Mouse (Mus musculus) cortical plate, adult 2 months (tissue): ENCODE data around the gene Lrrc18. TPM values are rescaled to one million over a fixed set of nuclear protein-coding genes. Genes with fewer than 3 reads are reported as not detected.

Source experiments
- H3K27ac ChIP-seq: fragments of 200-500 bp; 2 replicates; pipeline ENCODE4 v1.5.1; 2012; ENCODE audit warnings: low read length, control low read depth, inconsistent platforms; ENCODE audit not compliant: insufficient read depth
- H3K4me1 ChIP-seq: fragments of 200-500 bp; 2 replicates; pipeline ENCODE4 v1.6.1; 2011; ENCODE audit warnings: low read length; ENCODE audit not compliant: control insufficient read depth, insufficient read depth
- H3K4me3 ChIP-seq: fragments of 200-500 bp; 2 replicates; pipeline ENCODE4 v1.5.1; 2011; ENCODE audit warnings: mild to moderate bottlenecking, low read length, control low read depth; ENCODE audit not compliant: insufficient read depth
- CTCF ChIP-seq: fragments of 200-500 bp; IDR thresholded peaks from 2 replicates; pipeline ENCODE4 v1.5.1; 2011; ENCODE audit warnings: mild to moderate bottlenecking, control low read depth, low read length; ENCODE audit not compliant: insufficient read depth; ENCODE audit errors: extremely low read depth
- POLR2A ChIP-seq: fragments of 200-500 bp; IDR thresholded peaks from 2 replicates; pipeline ENCODE4 v1.6.1; 2011; ENCODE audit warnings: mild to moderate bottlenecking, low read length, control low read depth; ENCODE audit not compliant: insufficient read depth; ENCODE audit errors: extremely low read depth
- polyA plus RNA-seq: library from polyadenylated mRNA; depleted of rRNA; stranded (reverse); fragments of >200 nt; gene quantifications from 2 replicates; pipeline ENCODE4 v1.2.3, GENCODE M21; 2012; rRNA removed

Gene Lrrc18
- polyA plus RNA-seq, 1 experiment, result 0.56 TPM

DNA sequence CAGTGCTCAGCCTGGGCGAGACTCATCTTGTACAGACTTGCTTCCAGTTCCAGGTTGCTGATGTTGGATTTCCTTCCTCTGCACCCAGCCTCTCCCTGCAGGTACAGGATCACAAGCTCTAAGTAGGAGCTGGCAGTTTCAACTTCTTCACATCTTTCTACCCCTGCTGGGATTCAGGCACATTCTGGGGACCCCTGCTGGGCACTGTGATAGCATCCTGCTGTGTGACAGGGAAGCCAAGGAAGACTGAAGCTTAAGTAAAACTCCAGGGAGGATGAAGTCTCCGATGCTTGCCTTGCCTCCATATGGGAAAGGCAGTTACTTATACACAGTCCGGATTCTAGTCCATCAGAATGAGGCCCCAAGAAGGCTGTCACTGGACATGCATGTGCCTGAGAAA lies 45.6 kb downstream of the Lrrc18 start:
- no peak overlapping the region for H3K4me3 ChIP-seq
- H3K27ac ChIP-seq, result no peak overlapping the region
- no peak for TF ChIP-seq CTCF
- no peak for TF ChIP-seq POLR2A
- no peaks in the 10 kb centered on the region for H3K4me1 ChIP-seq

DNA sequence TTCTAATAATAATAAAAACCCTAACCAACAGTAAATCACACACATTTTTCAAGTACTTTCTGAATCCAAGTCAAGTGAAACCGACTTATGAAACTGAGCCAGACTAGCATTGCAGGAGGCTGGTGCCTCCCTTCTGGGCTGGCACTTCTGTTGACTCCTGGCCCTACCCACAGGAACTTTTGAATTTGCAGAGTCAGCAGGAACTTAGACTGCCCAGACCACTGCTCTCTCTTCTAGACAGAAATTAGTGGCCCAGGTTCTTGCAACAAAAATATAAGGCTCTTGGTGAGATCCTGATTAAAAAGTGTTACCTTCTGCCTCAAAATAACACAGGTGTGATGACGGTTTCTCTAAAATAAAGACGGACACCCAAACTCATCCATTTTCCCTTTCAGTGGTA lies 54.0 kb downstream of the Lrrc18 start:
- Histone ChIP-seq H3K4me3 (no peak overlapping the region), H3K27ac (no peak overlapping the region), H3K4me1 (no peaks in the 10 kb centered on the region)
- TF ChIP-seq CTCF (no peak), POLR2A (no peak)

- H3K4me3 ChIP-seq, result no peak overlapping the region
- H3K4me1 ChIP-seq, result no peaks in the 10 kb centered on the region
- TF ChIP-seq CTCF (no peak), POLR2A (no peak)
- H3K27ac ChIP-seq, result no peak overlapping the region
Observed at GRCm38 (mm10) chr14:33053441-33053840, 62.3 kb downstream of the Lrrc18 start.

- H3K4me1 ChIP-seq, result no peaks in the 10 kb centered on the region
- no peak for TF ChIP-seq POLR2A
- H3K27ac ChIP-seq, result no peak overlapping the region
- no peak overlapping the region for H3K4me3 ChIP-seq
Observed at GRCm38 (mm10) chr14:33058881-33059660, 67.9 kb downstream of the Lrrc18 start.

DNA sequence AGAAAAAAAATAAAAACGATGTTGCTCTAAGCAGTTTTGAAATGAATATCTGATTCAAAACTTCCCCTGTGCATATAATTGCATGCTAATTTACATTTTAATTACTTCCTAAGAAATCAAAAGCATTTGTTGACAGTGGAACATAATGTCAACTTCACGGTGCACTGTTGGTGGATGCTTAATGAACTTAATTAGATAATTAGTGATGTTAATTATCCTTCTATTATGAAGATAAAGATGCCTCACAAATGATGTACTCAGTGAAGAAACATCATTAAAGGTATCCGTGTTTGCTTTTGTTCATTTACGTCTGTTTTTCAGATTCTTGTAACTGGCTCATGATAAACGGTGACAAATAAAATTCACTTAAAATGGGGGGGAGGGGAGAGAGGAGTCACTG lies 71.8 kb downstream of the Lrrc18 start:
- H3K27ac ChIP-seq, result no peak overlapping the region
- TF ChIP-seq CTCF (no peak), POLR2A (no peak)
- H3K4me3 ChIP-seq, result no peak overlapping the region
- no peaks in the 10 kb centered on the region for H3K4me1 ChIP-seq

Other genes starting within 250 kb of the Lrrc18 start
- gene Tmem273, start 205.4 kb upstream of the Lrrc18 start, polyA plus RNA-seq, result 2.2 and 2.5 TPM in 2 replicates
- not detected in 2 replicates for gene Fam170b, start 157.4 kb upstream of the Lrrc18 start, polyA plus RNA-seq
- 3.3 and 3.9 TPM in 2 replicates for gene Vstm4, start 134.6 kb upstream of the Lrrc18 start, polyA plus RNA-seq
- 0.86 and 1.2 TPM in 2 replicates for gene Wdfy4, start 194.1 kb downstream of the Lrrc18 start, polyA plus RNA-seq
- 9.1 and 10.4 TPM in 2 replicates for gene Arhgap22, start 222.6 kb downstream of the Lrrc18 start, polyA plus RNA-seq